Mouse (Mus musculus): ENCODE data around the gene Smpdl3a. TPM values are rescaled to one million over a fixed set of nuclear protein-coding genes. Genes with fewer than 3 reads are reported as not detected.
A peak's percentile ranks its signal among the peaks of the same experiment; 100 is the strongest.

Smpdl3a gene
- polyA plus RNA-seq, 1 experiment from 2014 or later, result 27.7 TPM

GRCm38 (mm10) chr10:57835982-57836381, 41.8 kb downstream of the Smpdl3a start:
- Histone ChIP-seq H3K27me3 (replicated peaks; ENCODE audit: control insufficient read depth, insufficient read depth, low read length) (no peaks in the 10 kb centered on the region), H3K27ac (ENCODE audit: low read depth) (no peak overlapping the region), H3K36me3 (ENCODE audit: control insufficient read depth, insufficient read depth, low read length) (no peaks in the 10 kb centered on the region), H3K9ac (ENCODE audit: low read length) (no peak overlapping the region), H3K4me2 (ENCODE audit: low read length) (no peak overlapping the region), H3K4me1 (replicated peaks; ENCODE audit: control insufficient read depth, insufficient read depth, low read length) (no peaks in the 10 kb centered on the region), H3K9me3 (ENCODE audit: control insufficient read depth, low read length) (no peaks in the 10 kb centered on the region), H3K4me3 (ENCODE audit: low read depth, low read length) (no peak overlapping the region)
- ATAC-seq (replicated peaks; ENCODE audit: low FRiP score, low TSS enrichment, low read depth) (no peak), DNase-seq (ENCODE audit: low spot score) (no peak)

- H3K27me3 ChIP-seq (replicated peaks; ENCODE audit: control insufficient read depth, insufficient read depth, low read length), result 0 out of 2 replicates have a peak, but pooled peaks cover 3% of the 10 kb centered on the region
- WGBS, result 36% methylated on average over 8 of the region's 8 CpGs
- ATAC-seq (replicated peaks; ENCODE audit: low FRiP score, low TSS enrichment, low read depth), result no peak
- no peak overlapping the region for H3K4me3 ChIP-seq (ENCODE audit: low read depth, low read length)
- H3K27ac ChIP-seq (ENCODE audit: low read depth), result no peak overlapping the region
- DNase-seq (ENCODE audit: low spot score), result peak; percentile 62
- no peaks in the 10 kb centered on the region for H3K9me3 ChIP-seq (ENCODE audit: control insufficient read depth, low read length)
- no peaks in the 10 kb centered on the region for H3K36me3 ChIP-seq (ENCODE audit: control insufficient read depth, insufficient read depth, low read length)
- H3K4me1 ChIP-seq (replicated peaks; ENCODE audit: control insufficient read depth, insufficient read depth, low read length), result no peaks in the 10 kb centered on the region
- no peak overlapping the region for H3K9ac ChIP-seq (ENCODE audit: low read length)
- H3K4me2 ChIP-seq (ENCODE audit: low read length), result no peak overlapping the region
These were observed 47.7 kb downstream of the Smpdl3a start for GRCm38 (mm10) chr10:57841638-57842509.

GRCm38 (mm10) chr10:57847916-57848682, 54.0 kb downstream of the Smpdl3a start:
- no peaks in the 10 kb centered on the region for H3K4me1 ChIP-seq (replicated peaks; ENCODE audit: control insufficient read depth, insufficient read depth, low read length)
- no peak overlapping the region for H3K27ac ChIP-seq (ENCODE audit: low read depth)
- H3K36me3 ChIP-seq (ENCODE audit: control insufficient read depth, insufficient read depth, low read length), result no peaks in the 10 kb centered on the region
- DNase-seq (ENCODE audit: low spot score) (peak; percentile 56), ATAC-seq (replicated peaks; ENCODE audit: low FRiP score, low TSS enrichment, low read depth) (no peak)
- H3K9me3 ChIP-seq (ENCODE audit: control insufficient read depth, low read length), result no peaks in the 10 kb centered on the region
- no peak overlapping the region for H3K9ac ChIP-seq (ENCODE audit: low read length)
- no peak overlapping the region for H3K4me2 ChIP-seq (ENCODE audit: low read length)
- no peak overlapping the region for H3K4me3 ChIP-seq (ENCODE audit: low read depth, low read length)
- no peaks in the 10 kb centered on the region for H3K27me3 ChIP-seq (replicated peaks; ENCODE audit: control insufficient read depth, insufficient read depth, low read length)
- 52% methylated on average over 6 of the region's 6 CpGs for WGBS

Other genes with a start within 250 kb of the Smpdl3a start
- gene Pkib, start 162.4 kb upstream of the Smpdl3a start, polyA plus RNA-seq (2014; fragmentation: Nextera tagmentation; extraction: Ambion mirVana), result 2.1 and 2.2 TPM in 2 replicates
- gene Fabp7, start 9.5 kb upstream of the Smpdl3a start, polyA plus RNA-seq (2014; fragmentation: Nextera tagmentation; extraction: Ambion mirVana), result 58.4 and 59.9 TPM in 2 replicates

Measured in intestine, embryonic 14.5 days (tissue).